Mouse (Mus musculus) MEL (cell line): Measurements from ENCODE around the gene Fbxl20. TPM values are rescaled to one million over a fixed set of nuclear protein-coding genes. Genes with fewer than 3 reads are reported as not detected.

Experiments used
- DNase-seq: peaks from one replicate; pipeline ENCODE4 v3.0.0; 2011; ENCODE audit warnings: low read depth, low spot score
- H3K27ac ChIP-seq: 2 replicates; pipeline ENCODE4 v1.5.1; 2012; ENCODE audit warnings: low read depth, mild to moderate bottlenecking, control low read depth, low read length, moderate library complexity; ENCODE audit not compliant: control insufficient read depth
- H3K27me3 ChIP-seq, 2 experiments: fragments of 150-350 bp in 1 of 2; sonication (generic) in 1 of 2; 2 replicates each; pipeline ENCODE4 v1.6.1; 2012; ENCODE audit warnings: low read length in 2 of 2, mild to moderate bottlenecking in 2 of 2, improper control_type of control experiment in 1 of 2, moderate library complexity in 1 of 2; ENCODE audit not compliant: insufficient read depth in 2 of 2, control insufficient read depth in 1 of 2
- H3K36me3 ChIP-seq, 2 experiments: 2 replicates each; pipeline ENCODE4 v1.6.1; 2012 to 2014; ENCODE audit warnings: low read length in 2 of 2, improper control_type of control experiment in 1 of 2, inconsistent platforms in 1 of 2, mild to moderate bottlenecking in 1 of 2; ENCODE audit not compliant: insufficient read depth in 2 of 2, control insufficient read depth in 1 of 2
- H3K4me1 ChIP-seq, 2 experiments: fragments of 150-350 bp in 1 of 2; sonication (generic) in 1 of 2; 2 replicates each; pipeline ENCODE4 v1.6.1; 2012; ENCODE audit warnings: low read length in 2 of 2, improper control_type of control experiment in 1 of 2, mild to moderate bottlenecking in 1 of 2; ENCODE audit not compliant: insufficient read depth in 2 of 2, control insufficient read depth in 1 of 2
- H3K4me3 ChIP-seq, 2 experiments: fragments of 150-350 bp in 1 of 2; sonication (generic) in 1 of 2; 2 replicates each; pipeline ENCODE4 v1.5.1; 2012; ENCODE audit warnings: low read depth in 2 of 2, low read length in 2 of 2, mild to moderate bottlenecking in 2 of 2, moderate library complexity in 2 of 2, control low read depth in 1 of 2, improper control_type of control experiment in 1 of 2; ENCODE audit not compliant: control insufficient read depth in 1 of 2, insufficient read depth in 1 of 2
- H3K79me2 ChIP-seq: 2 replicates; pipeline ENCODE4 v1.6.1; 2012; ENCODE audit warnings: mild to moderate bottlenecking, low read length, moderate library complexity; ENCODE audit not compliant: control insufficient read depth, poor library complexity, insufficient read depth
- H3K9ac ChIP-seq: 2 replicates; pipeline ENCODE4 v1.6.1; 2012; ENCODE audit warnings: low read depth, mild to moderate bottlenecking, control low read depth, low read length, moderate library complexity; ENCODE audit not compliant: control insufficient read depth, poor library complexity, severe bottlenecking
- H3K9me3 ChIP-seq: fragments of 150-350 bp; sonication (generic); replicated peaks from 2 replicates; pipeline ENCODE4 v1.6.1; 2012; ENCODE audit warnings: mild to moderate bottlenecking, low read length, improper control_type of control experiment, moderate library complexity; ENCODE audit not compliant: insufficient read depth
- CHD2 ChIP-seq: IDR thresholded peaks from 2 replicates; pipeline ENCODE4 v1.6.1; 2011; ENCODE audit warnings: low read length, improper control_type of control experiment
- CTCF ChIP-seq, 3 experiments: IDR thresholded peaks in 2 of 3; conservative IDR thresholded peaks in 1 of 3; 2 replicates each; pipeline ENCODE4 v1.5.1; 2011 to 2012; ENCODE audit warnings: low read length in 3 of 3, low read depth in 2 of 3, mild to moderate bottlenecking in 2 of 3, improper control_type of control experiment in 1 of 3, inconsistent platforms in 1 of 3, mixed read lengths in 1 of 3, moderate library complexity in 1 of 3; ENCODE audit not compliant: control insufficient read depth in 1 of 3, insufficient read depth in 1 of 3, poor library complexity in 1 of 3, severe bottlenecking in 1 of 3
- ELF1 ChIP-seq: IDR thresholded peaks from 2 replicates; pipeline ENCODE4 v1.6.1; 2014; ENCODE audit warnings: low read depth, mild to moderate bottlenecking, inconsistent platforms, low read length, improper control_type of control experiment, moderate library complexity
- ETS1 ChIP-seq: IDR thresholded peaks from 2 replicates; pipeline ENCODE4 v1.6.1; 2012; ENCODE audit warnings: low read depth, mild to moderate bottlenecking, inconsistent platforms, low read length, improper control_type of control experiment, moderate library complexity
- GABPA ChIP-seq: IDR thresholded peaks from 2 replicates; pipeline ENCODE4 v1.6.1; 2012; ENCODE audit warnings: low read depth, mild to moderate bottlenecking, inconsistent platforms, low read length, improper control_type of control experiment, moderate library complexity
- MYB ChIP-seq: IDR thresholded peaks from 2 replicates; pipeline ENCODE4 v1.6.1; 2011; ENCODE audit warnings: mild to moderate bottlenecking, low read depth, low read length, improper control_type of control experiment
- TBP ChIP-seq: IDR thresholded peaks from 2 replicates; pipeline ENCODE4 v1.8.0; 2011; ENCODE audit warnings: low read depth, low read length, improper control_type of control experiment
- TCF12 ChIP-seq: IDR thresholded peaks from 2 replicates; pipeline ENCODE4 v1.6.1; 2014; ENCODE audit warnings: low read depth, mild to moderate bottlenecking, inconsistent platforms, low read length, improper control_type of control experiment, moderate library complexity
- USF1 ChIP-seq: IDR thresholded peaks from 2 replicates; pipeline ENCODE4 v1.6.1; 2014; ENCODE audit warnings: low read depth, mild to moderate bottlenecking, inconsistent platforms, low read length, improper control_type of control experiment, moderate library complexity
- ZC3H11A ChIP-seq: IDR thresholded peaks from 2 replicates; pipeline ENCODE4 v1.6.1; 2012; ENCODE audit warnings: low read depth, mild to moderate bottlenecking, inconsistent platforms, low read length, improper control_type of control experiment
- ZKSCAN1 ChIP-seq: IDR thresholded peaks from 2 replicates; pipeline ENCODE4 v1.6.1; 2012; ENCODE audit warnings: low read depth, mild to moderate bottlenecking, inconsistent platforms, low read length, improper control_type of control experiment, moderate library complexity
- ZNF384 ChIP-seq: IDR thresholded peaks from 2 replicates; pipeline ENCODE4 v1.6.1; 2012; ENCODE audit warnings: low read depth, mild to moderate bottlenecking, inconsistent platforms, low read length, improper control_type of control experiment
- polyA plus RNA-seq, 2 experiments: library from polyadenylated mRNA; stranded (reverse) in 1 of 2; unstranded in 1 of 2; fragments of >175 nt in 1 of 2; fragments of >200 nt in 1 of 2; gene quantifications; 2 replicates each; pipeline versions ENCODE4 v1.2.1 to v1.2.4; 2012; ENCODE audit warnings: low replicate concordance in 2 of 2, low read depth in 1 of 2; ENCODE audit not compliant: insufficient read length in 2 of 2, insufficient read depth in 1 of 2, missing spikeins in 1 of 2
- total RNA-seq: library from RNA; depleted of rRNA; stranded (reverse); fragments of 300-350 nt; gene quantifications from 2 replicates; pipeline ENCODE4 v1.2.3, GENCODE M21; 2012

Gene Fbxl20
- total and polyA plus RNA-seq, 3 experiments = 4.4 to 10.0 TPM; not detected in 1

DNA sequence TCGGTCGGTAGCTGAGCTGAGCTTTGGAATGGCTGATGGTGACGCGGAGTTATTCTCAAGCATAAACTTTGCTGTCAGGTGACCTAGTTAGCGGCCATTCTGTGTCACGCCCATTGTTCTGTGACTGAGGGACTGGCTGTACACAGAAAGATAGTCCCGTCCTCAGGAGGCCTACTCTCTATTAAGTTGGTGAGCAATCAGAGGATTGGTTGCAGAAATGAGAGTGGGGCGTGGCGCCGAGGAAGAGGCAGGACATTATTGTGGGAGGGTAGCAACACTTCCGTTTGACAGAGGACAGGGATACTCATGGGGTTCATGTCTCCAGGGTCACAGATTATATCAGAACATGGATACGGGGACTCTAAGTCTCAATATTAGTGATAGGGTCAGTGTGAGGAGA, 84.0 kb downstream of the Fbxl20 start:
- no peaks in the 10 kb centered on the region for H3K9me3 ChIP-seq
- no peak for TF ChIP-seq CTCF (IDR thresholded peaks at IDR 0.05 in 2 of 3, conservative IDR thresholded peaks at IDR 0.05 in 1 of 3; ENCODE audit: control insufficient read depth in 1 of 3, insufficient read depth in 1 of 3, low read depth in 2 of 3, low read length in 3 of 3, poor library complexity in 1 of 3, severe bottlenecking in 1 of 3)
- TF ChIP-seq USF1 = no peak
- no peak for TF ChIP-seq TBP
- no peaks in the 10 kb centered on the region for H3K27me3 ChIP-seq
- no peaks in the 10 kb centered on the region for H3K36me3 ChIP-seq
- H3K79me2 ChIP-seq = no peaks in the 10 kb centered on the region
- H3K4me1 ChIP-seq = no peaks in the 10 kb centered on the region
- H3K4me3 ChIP-seq = no peak overlapping the region
- no peak overlapping the region for H3K9ac ChIP-seq
- no peak overlapping the region for H3K27ac ChIP-seq
- no peak for DNase-seq

DNA sequence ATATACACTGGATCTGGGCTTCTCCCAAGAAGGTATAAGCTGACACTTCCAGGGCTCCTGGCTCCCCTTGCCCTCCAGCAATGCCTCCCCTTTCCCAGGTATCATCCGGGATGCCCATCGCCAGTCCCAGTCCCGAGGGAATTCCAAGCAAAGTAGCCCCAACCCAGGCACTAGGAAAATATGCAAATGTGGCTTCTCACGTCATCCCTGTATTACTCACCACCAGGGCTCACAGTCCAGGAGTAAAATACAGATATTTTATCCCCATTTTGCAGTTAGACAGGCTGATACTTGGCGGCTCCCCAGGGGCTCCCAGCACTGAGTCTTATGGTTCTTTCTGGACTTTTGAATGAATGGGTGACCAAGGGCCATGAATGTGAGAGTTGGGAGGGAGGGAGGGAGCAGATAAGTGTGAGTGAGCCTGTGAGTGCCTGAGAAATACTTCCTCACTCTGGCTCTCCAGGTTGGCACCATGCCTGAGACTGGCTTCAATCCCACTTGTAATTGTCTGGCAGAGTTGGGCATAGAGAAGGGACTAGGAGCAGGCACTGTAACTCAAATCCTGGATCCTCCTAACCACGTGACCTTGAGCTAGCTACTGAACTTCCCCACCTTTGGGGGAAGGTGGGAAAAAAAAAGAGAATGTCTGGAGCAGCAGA, 88.2 kb downstream of the Fbxl20 start:
- Histone ChIP-seq H3K4me3 (no peak overlapping the region), H3K9ac (no peak overlapping the region), H3K36me3 (no peaks in the 10 kb centered on the region), H3K9me3 (no peaks in the 10 kb centered on the region), H3K79me2 (no peaks in the 10 kb centered on the region), H3K27ac (no peak overlapping the region), H3K4me1 (peaks cover 0 to 4% of the 10 kb centered on the region in 2 experiments; a peak in 1 of 4 replicates), H3K27me3 (no peaks in the 10 kb centered on the region)
- no peak for DNase-seq
- no peak for TF ChIP-seq ELF1
- TF ChIP-seq USF1 = peak; percentile 38; the same call in 1 of the 2 replicates

DNA sequence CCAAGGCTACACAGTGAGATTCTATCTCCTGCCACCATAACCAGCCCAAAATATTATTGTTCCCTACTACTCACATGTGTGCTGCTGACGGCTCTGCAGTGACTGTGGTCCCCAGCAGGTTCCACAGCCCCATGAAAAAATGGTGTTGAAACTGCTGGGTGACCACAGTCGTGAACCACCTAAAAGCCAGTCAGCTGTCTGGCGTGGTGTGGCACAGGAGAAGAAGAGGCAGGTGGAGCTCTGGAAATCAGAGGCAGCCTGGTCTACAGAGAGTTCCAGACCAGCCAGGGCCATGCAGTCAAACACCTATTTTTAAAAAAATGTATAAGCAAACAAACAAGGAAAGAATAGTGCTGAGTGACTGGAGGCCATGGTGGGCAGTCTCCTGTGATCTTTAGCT, 88.8 kb downstream of the Fbxl20 start:
- no peak overlapping the region for H3K27ac ChIP-seq
- no peaks in the 10 kb centered on the region for H3K27me3 ChIP-seq
- H3K4me1 ChIP-seq = peaks cover 0 to 4% of the 10 kb centered on the region in 2 experiments; a peak in 1 of 4 replicates
- no peak overlapping the region for H3K9ac ChIP-seq
- no peak overlapping the region for H3K4me3 ChIP-seq
- no peak for DNase-seq
- no peaks in the 10 kb centered on the region for H3K79me2 ChIP-seq
- no peaks in the 10 kb centered on the region for H3K36me3 ChIP-seq
- no peaks in the 10 kb centered on the region for H3K9me3 ChIP-seq
- no peak for TF ChIP-seq ZC3H11A
- no peak for TF ChIP-seq ETS1
- no peak for TF ChIP-seq ZNF384
- no peak for TF ChIP-seq MYB
- TF ChIP-seq GABPA = no peak
- TF ChIP-seq TCF12 = no peak
- TF ChIP-seq ZKSCAN1 = no peak
- TF ChIP-seq CHD2 = no peak
